Mouse (Mus musculus) neural tube, embryonic 15.5 days (tissue): ENCODE data around the gene Cnpy3. TPM values are rescaled to one million over a fixed set of nuclear protein-coding genes. Genes with fewer than 3 reads are reported as not detected.
"Not testable (repeated sequence)": the region's sequence is repeated elsewhere in the genome, so short reads cannot be mapped to it uniquely, and the experiment has no call there.

Source experiments
- ATAC-seq: fragments of 200-750 bp; cut with Nextera tagmentation; 2 replicates; pipeline ENCODE4 v1.8.0; 2017; ENCODE audit warnings: mild to moderate bottlenecking, moderate TSS enrichment, moderate library complexity; ENCODE audit not compliant: low FRiP score
- H3K27ac ChIP-seq: fragments of 300-500 bp; sonication (generic); replicated peaks from 2 replicates; pipeline ENCODE4 v1.5.1; 2015; ENCODE audit warnings: mild to moderate bottlenecking, inconsistent platforms
- H3K27me3 ChIP-seq: fragments of 300-500 bp; sonication (generic); replicated peaks from 2 replicates; pipeline ENCODE4 v1.6.1; 2015; ENCODE audit warnings: inconsistent platforms
- H3K36me3 ChIP-seq: fragments of 300-500 bp; sonication (generic); 2 replicates; pipeline ENCODE4 v1.6.1; 2015; ENCODE audit warnings: inconsistent platforms
- H3K4me1 ChIP-seq: fragments of 300-500 bp; sonication (generic); 2 replicates; pipeline ENCODE4 v1.6.1; 2015; ENCODE audit warnings: inconsistent platforms
- H3K4me2 ChIP-seq: fragments of 300-500 bp; sonication (generic); 2 replicates; pipeline ENCODE4 v1.6.1; 2015; ENCODE audit warnings: inconsistent platforms, mild to moderate bottlenecking, moderate library complexity
- H3K4me3 ChIP-seq: fragments of 300-500 bp; sonication (generic); replicated peaks from 2 replicates; pipeline ENCODE4 v1.5.1; 2015; ENCODE audit warnings: mild to moderate bottlenecking, inconsistent platforms
- H3K9ac ChIP-seq: fragments of 300-500 bp; sonication (generic); replicated peaks from 2 replicates; pipeline ENCODE4 v1.6.1; 2015; ENCODE audit warnings: mild to moderate bottlenecking, inconsistent platforms
- H3K9me3 ChIP-seq: fragments of 300-500 bp; sonication (generic); replicated peaks from 2 replicates; pipeline ENCODE4 v1.6.1; 2016; ENCODE audit warnings: inconsistent platforms
- WGBS: fragments of 180-500 bp; shearing (Covaris S2); methylation state at CpG from one replicate; pipeline ENCODE4 v1.1.7; 2015; ENCODE audit warnings: mixed read lengths; 5-methylcytosine and 5-hydroxymethylcytosine counted together
- polyA plus RNA-seq: library from polyadenylated mRNA; unstranded; fragments of >200 nt; fragmentation: Nextera tagmentation; extraction: Ambion mirVana; gene quantifications from 2 replicates; pipeline ENCODE4 v1.2.1, GENCODE M21; 2015

The Cnpy3 gene
- polyA plus RNA-seq = 72.2 and 76.1 TPM in 2 replicates

DNA sequence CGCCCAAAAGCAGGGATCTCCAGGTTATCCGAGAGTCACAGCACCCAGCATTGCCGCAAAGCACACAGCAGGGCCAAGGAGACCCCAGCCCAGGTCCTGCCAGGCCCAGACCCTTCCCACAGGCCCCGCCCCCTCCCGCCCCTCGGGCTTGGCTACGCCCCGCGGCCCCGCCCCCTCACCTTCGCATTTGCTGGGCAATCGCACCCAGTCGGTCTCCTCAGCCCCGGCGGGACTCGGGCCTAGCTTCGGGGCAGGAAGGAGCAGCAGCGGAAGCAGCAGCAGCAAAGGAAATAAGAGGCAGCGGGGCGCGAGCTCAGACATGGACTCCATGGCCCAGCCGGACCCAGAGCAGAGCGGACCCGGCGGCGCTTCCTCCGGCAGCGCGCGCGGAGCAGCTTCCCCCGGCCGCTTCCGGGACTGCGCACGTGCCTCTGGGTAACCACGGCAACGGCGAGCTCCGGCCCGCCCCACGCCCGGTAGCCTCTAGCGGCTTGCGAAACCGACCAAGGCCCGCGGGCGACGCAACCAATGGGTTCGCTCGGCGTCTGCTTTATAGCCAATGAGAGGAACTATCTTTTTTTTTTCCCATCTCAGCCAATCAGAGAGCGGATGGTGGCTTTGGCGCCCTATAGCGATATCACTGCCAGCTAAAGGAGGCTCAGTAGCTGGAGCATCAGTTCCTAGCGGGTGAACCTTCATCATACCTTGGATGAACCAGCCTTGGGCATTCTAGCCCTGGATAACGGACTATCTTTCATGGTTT, at the start of gene Cnpy3:
TSS of gene Cnpy3 (minus strand) at position 421 of the 763 bp plus-strand sequence.
- Histone ChIP-seq H3K9me3 (no peaks in the 10 kb centered on the region), H3K36me3 (peaks cover 4% of the 10 kb centered on the region; the same call in 1 of the 2 replicates), H3K27me3 (no peaks in the 10 kb centered on the region), H3K4me2 (peak within 1 kb of the TSS; percentile 76), H3K27ac (peak within 1 kb of the TSS; percentile 94), H3K4me3 (peak within 1 kb of the TSS; percentile 85), H3K4me1 (peaks cover 27% of the 10 kb centered on the region), H3K9ac (peak within 1 kb of the TSS; percentile 73)
- ATAC-seq = peak; percentile 97
- WGBS = under 1% methylated on average over 58 of the region's 58 CpGs

- WGBS = 88% methylated on average over 6 of the region's 6 CpGs
- Histone ChIP-seq H3K9ac (no peak overlapping the region), H3K27me3 (no peaks in the 10 kb centered on the region), H3K27ac (no peak overlapping the region), H3K36me3 (peaks cover 63% of the 10 kb centered on the region), H3K4me1 (no peaks in the 10 kb centered on the region), H3K4me2 (no peak overlapping the region), H3K9me3 (no peaks in the 10 kb centered on the region), H3K4me3 (no peak overlapping the region)
- no peak for ATAC-seq
Measured at GRCm38 (mm10) chr17:46801761-46802160, 49.7 kb upstream of the Cnpy3 start.

GRCm38 (mm10) chr17:46799680-46800079, 47.7 kb upstream of the Cnpy3 start:
- Histone ChIP-seq H3K4me1 (no peaks in the 10 kb centered on the region), H3K36me3 (peaks cover 47% of the 10 kb centered on the region), H3K9ac (no peak overlapping the region), H3K4me3 (no peak overlapping the region), H3K9me3 (no peaks in the 10 kb centered on the region), H3K27ac (no peak overlapping the region), H3K27me3 (no peaks in the 10 kb centered on the region), H3K4me2 (no peak overlapping the region)
- ATAC-seq = no peak
- WGBS = 82% methylated on average over 10 of the region's 10 CpGs

DNA sequence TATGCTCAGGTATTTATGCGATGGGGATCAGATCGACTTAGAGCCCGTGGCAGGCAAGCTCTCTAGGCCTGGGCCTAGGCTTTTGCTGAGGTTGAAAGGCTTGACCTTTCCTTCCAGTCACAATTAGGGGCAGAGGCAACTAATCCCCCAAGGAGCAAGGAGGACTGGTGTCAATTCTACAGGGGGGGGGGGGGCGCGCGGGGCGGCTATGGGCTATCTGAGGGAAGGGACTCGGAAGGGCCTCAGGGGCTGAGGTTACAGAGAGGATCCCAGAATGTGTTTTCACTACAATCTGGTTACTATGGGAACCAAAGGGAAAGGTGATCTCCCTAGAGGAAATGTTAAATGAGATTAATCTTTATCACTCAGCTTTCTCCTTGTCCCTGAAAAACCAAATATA, 45.4 kb upstream of the Cnpy3 start:
- no peak overlapping the region for H3K4me3 ChIP-seq
- peaks cover 35% of the 10 kb centered on the region for H3K36me3 ChIP-seq
- H3K27ac ChIP-seq = no peak overlapping the region
- WGBS = 76% methylated on average over 8 of the region's 8 CpGs
- no peaks in the 10 kb centered on the region for H3K27me3 ChIP-seq
- no peaks in the 10 kb centered on the region for H3K4me1 ChIP-seq
- H3K9me3 ChIP-seq = no peaks in the 10 kb centered on the region
- no peak overlapping the region for H3K9ac ChIP-seq
- ATAC-seq = no peak
- H3K4me2 ChIP-seq = no peak overlapping the region

- Histone ChIP-seq H3K4me3 (no peak overlapping the region), H3K9ac (no peak overlapping the region), H3K27me3 (no peaks in the 10 kb centered on the region), H3K4me2 (no peak overlapping the region), H3K9me3 (no peaks in the 10 kb centered on the region), H3K27ac (no peak overlapping the region), H3K36me3 (peaks cover 29% of the 10 kb centered on the region), H3K4me1 (no peaks in the 10 kb centered on the region)
- ATAC-seq = no peak
- WGBS = 92% methylated on average over 4 of the region's 4 CpGs
Measured at GRCm38 (mm10) chr17:46796743-46797142, 44.7 kb upstream of the Cnpy3 start.

- WGBS = 83% methylated on average over 2 of the region's 2 CpGs
- Histone ChIP-seq H3K27me3 (no peaks in the 10 kb centered on the region), H3K27ac (no peak overlapping the region), H3K4me1 (no peaks in the 10 kb centered on the region), H3K9ac (no peak overlapping the region), H3K9me3 (no peaks in the 10 kb centered on the region), H3K36me3 (no peaks in the 10 kb centered on the region), H3K4me3 (no peak overlapping the region), H3K4me2 (no peak overlapping the region)
- no peak for ATAC-seq
Measured at GRCm38 (mm10) chr17:46792963-46793362, 40.9 kb upstream of the Cnpy3 start.

- not testable (repeated sequence) for ATAC-seq, H3K4me1 ChIP-seq, H3K27ac ChIP-seq, H3K9me3 ChIP-seq, H3K36me3 ChIP-seq, H3K27me3 ChIP-seq, H3K4me3 ChIP-seq, H3K9ac ChIP-seq, H3K4me2 ChIP-seq
- 53% methylated on average over 2 of the region's 2 CpGs for WGBS
Measured at GRCm38 (mm10) chr17:46787974-46788373, 36.0 kb upstream of the Cnpy3 start.

DNA sequence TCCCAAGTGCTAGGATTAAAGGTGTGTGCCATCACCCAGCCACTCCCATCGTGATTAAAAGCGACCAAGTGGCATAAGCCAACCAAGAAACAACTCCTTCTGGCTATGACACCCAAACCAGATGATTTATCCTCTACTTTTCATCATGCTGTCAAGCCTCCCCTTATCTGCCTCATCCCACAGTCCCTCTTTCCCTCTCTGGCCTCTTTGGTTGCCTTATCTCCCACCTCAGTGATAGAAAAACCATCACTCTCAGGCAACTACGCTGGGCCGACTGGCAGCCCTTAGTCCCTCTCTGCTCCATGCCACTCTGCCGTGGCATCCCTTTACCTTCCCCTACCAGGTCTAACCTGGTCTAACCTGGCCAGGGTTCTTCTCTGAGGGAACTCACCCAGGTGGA, 34.9 kb upstream of the Cnpy3 start:
- Histone ChIP-seq H3K4me2 (no peak overlapping the region), H3K9me3 (no peaks in the 10 kb centered on the region)
- 92% methylated on average over 5 of the region's 5 CpGs for WGBS

GRCm38 (mm10) chr17:46783222-46783565, 31.2 kb upstream of the Cnpy3 start:
- Histone ChIP-seq H3K27me3 (no peaks in the 10 kb centered on the region), H3K9me3 (no peaks in the 10 kb centered on the region), H3K4me3 (peak overlapping the region; percentile 67), H3K4me2 (peak overlapping the region; percentile 62), H3K27ac (peak overlapping the region; percentile 89), H3K9ac (no peak overlapping the region), H3K36me3 (peaks cover 26% of the 10 kb centered on the region), H3K4me1 (peaks cover 19% of the 10 kb centered on the region)
- ATAC-seq = no peak
- 78% methylated on average over 2 of the region's 2 CpGs for WGBS

More for the DNA sequence above, 34.9 kb upstream of the Cnpy3 start:
- ATAC-seq = no peak
- Histone ChIP-seq H3K4me1 (no peaks in the 10 kb centered on the region), H3K27ac (no peak overlapping the region), H3K4me3 (no peak overlapping the region), H3K27me3 (no peaks in the 10 kb centered on the region), H3K9ac (no peak overlapping the region), H3K36me3 (no peaks in the 10 kb centered on the region)

- Histone ChIP-seq H3K4me2 (peak within 1 kb of the TSS; percentile 62), H3K9ac (peak within 1 kb of the TSS; percentile 80), H3K4me3 (peak within 1 kb of the TSS; percentile 67), H3K27ac (peak within 1 kb of the TSS; percentile 89), H3K36me3 (peaks cover 32% of the 10 kb centered on the region), H3K9me3 (no peaks in the 10 kb centered on the region), H3K4me1 (peaks cover 19% of the 10 kb centered on the region), H3K27me3 (no peaks in the 10 kb centered on the region)
- under 1% methylated on average over 44 of the region's 44 CpGs for WGBS
- peak; percentile 96 for ATAC-seq
Measured at GRCm38 (mm10) chr17:46782341-46783221, 30.6 kb upstream of the Cnpy3 start, which contains the start of gene Rpl7l1. Gene Rpl7l1, minus strand, starts transcription at chr17:46782672.

- peaks cover 19% of the 10 kb centered on the region for H3K4me1 ChIP-seq
- H3K27me3 ChIP-seq = no peaks in the 10 kb centered on the region
- peak overlapping the region; percentile 62 for H3K4me2 ChIP-seq
- peak overlapping the region; percentile 80 for H3K9ac ChIP-seq
- peak overlapping the region; percentile 67 for H3K4me3 ChIP-seq
- no peak; the same call in 1 of the 2 replicates for ATAC-seq
- H3K27ac ChIP-seq = peak overlapping the region; percentile 89
- H3K36me3 ChIP-seq = peaks cover 39% of the 10 kb centered on the region
- H3K9me3 ChIP-seq = no peaks in the 10 kb centered on the region
- 5% methylated on average over 10 of the region's 11 CpGs for WGBS
Measured at GRCm38 (mm10) chr17:46781876-46782275, 29.9 kb upstream of the Cnpy3 start.
